ENCODE assay signal across 19 mouse cellular contexts in the genomic region with DNA sequence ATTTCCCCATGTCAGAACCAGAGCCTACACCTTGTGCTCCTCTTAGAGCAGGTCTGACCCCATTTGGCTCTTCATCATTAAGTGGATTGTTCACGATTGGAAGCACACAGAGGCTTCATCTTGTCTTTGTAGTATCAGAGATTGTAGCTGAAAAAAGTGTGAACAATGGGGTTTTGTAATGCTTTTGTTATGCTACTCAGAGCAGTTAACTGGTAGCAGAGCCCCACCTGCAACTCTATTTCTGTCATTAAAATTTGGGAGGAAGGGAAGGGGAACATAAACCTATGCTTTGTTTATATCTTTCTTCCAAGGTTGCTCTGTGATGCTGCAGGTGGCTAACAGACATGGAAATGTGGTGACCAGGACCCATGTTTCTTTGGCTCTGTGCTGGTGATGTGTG.
"Had no signal": no experiment of that assay in that cellular context is flagged by ENCODE, and none has a peak within 500 bp of the region (broad histone marks: within the 10 kb centered on the region; RNA-seq: fewer than 3 reads in every experiment).

No protein-coding gene starts in this region.

- H3K9ac ChIP-seq: liver, embryonic 14.5 days; lung, embryonic 14.5 days; midbrain, embryonic 13.5 days; midbrain, embryonic 15.5 days; neural tube, embryonic 13.5 days; neural tube, embryonic 15.5 days had no signal

- H3K9me3 ChIP-seq: midbrain, embryonic 13.5 days; midbrain, embryonic 15.5 days; neural tube, embryonic 15.5 days had no signal

- H3K27me3 ChIP-seq: megakaryocyte, embryonic 14.5 days; midbrain, embryonic 13.5 days; midbrain, embryonic 15.5 days; neural tube, embryonic 13.5 days; neural tube, embryonic 15.5 days had no signal

- H3K4me2 ChIP-seq: lung, embryonic 14.5 days; midbrain, embryonic 11.5 days; midbrain, embryonic 13.5 days; midbrain, embryonic 15.5 days; neural tube, embryonic 13.5 days; neural tube, embryonic 15.5 days had no signal

- H3K4me3 ChIP-seq: megakaryocyte, embryonic 14.5 days; midbrain, embryonic 13.5 days; midbrain, embryonic 15.5 days; myocyte; neural tube, embryonic 13.5 days; neural tube, embryonic 15.5 days had no signal

- DNase-seq: lung, adult 18-20 months; lung, embryonic 14.5 days; lung, postnatal 10 days; right cerebral cortex, adult 18-20 months; right cerebral cortex, postnatal 25 days; right cerebral cortex, postnatal 4 days; spleen, adult 18-20 months; thymus, adult 18-20 months; thymus, postnatal 14 days; thymus, postnatal 36 days had no signal

- H3K27ac ChIP-seq: liver, embryonic 14.5 days; macrophage; midbrain, embryonic 13.5 days; midbrain, embryonic 15.5 days; neural tube, embryonic 13.5 days; neural tube, embryonic 15.5 days had no signal

- H3K4me1 ChIP-seq: megakaryocyte, embryonic 14.5 days; midbrain, embryonic 13.5 days; midbrain, embryonic 15.5 days; neural tube, embryonic 13.5 days; neural tube, embryonic 15.5 days had no signal

- H3K36me3 ChIP-seq: midbrain, embryonic 13.5 days; midbrain, embryonic 15.5 days; neural tube, embryonic 13.5 days; neural tube, embryonic 15.5 days had no signal

- ATAC-seq: midbrain, embryonic 13.5 days; midbrain, embryonic 15.5 days had no signal
